Mouse (Mus musculus) MEL (cell line): Measurements from ENCODE around the gene Srd5a3. TPM values are rescaled to one million over a fixed set of nuclear protein-coding genes. Genes with fewer than 3 reads are reported as not detected.
A peak's percentile ranks its signal among the peaks of the same experiment; 100 is the strongest.

Experiments
- DNase-seq: peaks from one replicate; pipeline ENCODE4 v3.0.0; 2011; ENCODE audit warnings: low read depth, low spot score
- H3K27ac ChIP-seq: 2 replicates; pipeline ENCODE4 v1.5.1; 2012; ENCODE audit warnings: low read depth, mild to moderate bottlenecking, control low read depth, low read length, moderate library complexity; ENCODE audit not compliant: control insufficient read depth
- H3K27me3 ChIP-seq, 2 experiments: fragments of 150-350 bp in 1 of 2; sonication (generic) in 1 of 2; 2 replicates each; pipeline ENCODE4 v1.6.1; 2012; ENCODE audit warnings: low read length in 2 of 2, mild to moderate bottlenecking in 2 of 2, improper control_type of control experiment in 1 of 2, moderate library complexity in 1 of 2; ENCODE audit not compliant: insufficient read depth in 2 of 2, control insufficient read depth in 1 of 2
- H3K36me3 ChIP-seq, 2 experiments: 2 replicates each; pipeline ENCODE4 v1.6.1; 2012 to 2014; ENCODE audit warnings: low read length in 2 of 2, improper control_type of control experiment in 1 of 2, inconsistent platforms in 1 of 2, mild to moderate bottlenecking in 1 of 2; ENCODE audit not compliant: insufficient read depth in 2 of 2, control insufficient read depth in 1 of 2
- H3K4me1 ChIP-seq, 2 experiments: fragments of 150-350 bp in 1 of 2; sonication (generic) in 1 of 2; 2 replicates each; pipeline ENCODE4 v1.6.1; 2012; ENCODE audit warnings: low read length in 2 of 2, improper control_type of control experiment in 1 of 2, mild to moderate bottlenecking in 1 of 2; ENCODE audit not compliant: insufficient read depth in 2 of 2, control insufficient read depth in 1 of 2
- H3K4me3 ChIP-seq, 2 experiments: fragments of 150-350 bp in 1 of 2; sonication (generic) in 1 of 2; 2 replicates each; pipeline ENCODE4 v1.5.1; 2012; ENCODE audit warnings: low read depth in 2 of 2, low read length in 2 of 2, mild to moderate bottlenecking in 2 of 2, moderate library complexity in 2 of 2, control low read depth in 1 of 2, improper control_type of control experiment in 1 of 2; ENCODE audit not compliant: control insufficient read depth in 1 of 2, insufficient read depth in 1 of 2
- H3K79me2 ChIP-seq: 2 replicates; pipeline ENCODE4 v1.6.1; 2012; ENCODE audit warnings: mild to moderate bottlenecking, low read length, moderate library complexity; ENCODE audit not compliant: control insufficient read depth, poor library complexity, insufficient read depth
- H3K9ac ChIP-seq: 2 replicates; pipeline ENCODE4 v1.6.1; 2012; ENCODE audit warnings: low read depth, mild to moderate bottlenecking, control low read depth, low read length, moderate library complexity; ENCODE audit not compliant: control insufficient read depth, poor library complexity, severe bottlenecking
- H3K9me3 ChIP-seq: fragments of 150-350 bp; sonication (generic); replicated peaks from 2 replicates; pipeline ENCODE4 v1.6.1; 2012; ENCODE audit warnings: mild to moderate bottlenecking, low read length, improper control_type of control experiment, moderate library complexity; ENCODE audit not compliant: insufficient read depth
- BHLHE40 ChIP-seq: IDR thresholded peaks from 2 replicates; pipeline ENCODE4 v1.6.1; 2012; ENCODE audit warnings: low read depth, mild to moderate bottlenecking, inconsistent platforms, low read length, improper control_type of control experiment, borderline replicate concordance
- CHD1 ChIP-seq: IDR thresholded peaks from 2 replicates; pipeline ENCODE4 v1.6.1; 2012; ENCODE audit warnings: low read depth, mild to moderate bottlenecking, inconsistent platforms, low read length, improper control_type of control experiment
- CTCF ChIP-seq, 3 experiments: IDR thresholded peaks in 2 of 3; conservative IDR thresholded peaks in 1 of 3; 2 replicates each; pipeline ENCODE4 v1.5.1; 2011 to 2012; ENCODE audit warnings: low read length in 3 of 3, low read depth in 2 of 3, mild to moderate bottlenecking in 2 of 3, improper control_type of control experiment in 1 of 3, inconsistent platforms in 1 of 3, mixed read lengths in 1 of 3, moderate library complexity in 1 of 3; ENCODE audit not compliant: control insufficient read depth in 1 of 3, insufficient read depth in 1 of 3, poor library complexity in 1 of 3, severe bottlenecking in 1 of 3
- E2F4 ChIP-seq: IDR thresholded peaks from 2 replicates; pipeline ENCODE4 v1.6.1; 2011; ENCODE audit warnings: low read depth, low read length, improper control_type of control experiment, borderline replicate concordance
- ELF1 ChIP-seq: IDR thresholded peaks from 2 replicates; pipeline ENCODE4 v1.6.1; 2014; ENCODE audit warnings: low read depth, mild to moderate bottlenecking, inconsistent platforms, low read length, improper control_type of control experiment, moderate library complexity
- ETS1 ChIP-seq: IDR thresholded peaks from 2 replicates; pipeline ENCODE4 v1.6.1; 2012; ENCODE audit warnings: low read depth, mild to moderate bottlenecking, inconsistent platforms, low read length, improper control_type of control experiment, moderate library complexity
- GABPA ChIP-seq: IDR thresholded peaks from 2 replicates; pipeline ENCODE4 v1.6.1; 2012; ENCODE audit warnings: low read depth, mild to moderate bottlenecking, inconsistent platforms, low read length, improper control_type of control experiment, moderate library complexity
- GATA1 ChIP-seq: IDR thresholded peaks from 2 replicates; pipeline ENCODE4 v1.6.1; 2011; ENCODE audit warnings: low read depth, low read length, improper control_type of control experiment
- HCFC1 ChIP-seq: IDR thresholded peaks from 2 replicates; pipeline ENCODE4 v1.6.1; 2012; ENCODE audit warnings: low read depth, mild to moderate bottlenecking, inconsistent platforms, low read length, improper control_type of control experiment, moderate library complexity
- JUND ChIP-seq: IDR thresholded peaks from 2 replicates; pipeline ENCODE4 v1.6.1; 2011; ENCODE audit warnings: low read depth, mild to moderate bottlenecking, improper control_type of control experiment, low read length
- KAT2A ChIP-seq: conservative IDR thresholded peaks from 2 replicates; pipeline ENCODE4 v1.6.1; 2012; ENCODE audit warnings: low read depth, low read length, improper control_type of control experiment, inconsistent platforms
- MAFK ChIP-seq: IDR thresholded peaks from 2 replicates; pipeline ENCODE4 v1.6.1; 2011; ENCODE audit warnings: low read depth, mild to moderate bottlenecking, low read length, improper control_type of control experiment, borderline replicate concordance
- MAX ChIP-seq: IDR thresholded peaks from 2 replicates; pipeline ENCODE4 v1.6.1; 2011; ENCODE audit warnings: low read length, improper control_type of control experiment
- MAZ ChIP-seq: IDR thresholded peaks from 2 replicates; pipeline ENCODE4 v1.6.1; 2012; ENCODE audit warnings: low read depth, mild to moderate bottlenecking, inconsistent platforms, low read length, improper control_type of control experiment
- MEF2A ChIP-seq: IDR thresholded peaks from 2 replicates; pipeline ENCODE4 v1.6.1; 2014; ENCODE audit warnings: low read depth, mild to moderate bottlenecking, inconsistent platforms, low read length, improper control_type of control experiment; ENCODE audit not compliant: poor library complexity, insufficient replicate concordance, severe bottlenecking; ENCODE audit errors: extremely low read depth
- MYB ChIP-seq: IDR thresholded peaks from 2 replicates; pipeline ENCODE4 v1.6.1; 2011; ENCODE audit warnings: mild to moderate bottlenecking, low read depth, low read length, improper control_type of control experiment
- MYC ChIP-seq: IDR thresholded peaks from 2 replicates; pipeline ENCODE4 v1.6.1; 2011; ENCODE audit warnings: low read depth, mild to moderate bottlenecking, low read length, improper control_type of control experiment, moderate library complexity
- NELFE ChIP-seq: IDR thresholded peaks from 2 replicates; pipeline ENCODE4 v1.6.1; 2011; ENCODE audit warnings: low read depth, low read length, improper control_type of control experiment
- POLR2A ChIP-seq, 2 experiments: IDR thresholded peaks; 2 replicates each; pipeline ENCODE4 v1.6.1; 2011 to 2012; ENCODE audit warnings: low read length in 2 of 2, mild to moderate bottlenecking in 2 of 2, control low read depth in 1 of 2, improper control_type of control experiment in 1 of 2, low read depth in 1 of 2, moderate library complexity in 1 of 2; ENCODE audit not compliant: control insufficient read depth in 1 of 2, insufficient read depth in 1 of 2, poor library complexity in 1 of 2
- POLR2AphosphoS2 ChIP-seq: IDR thresholded peaks from 2 replicates; pipeline ENCODE4 v1.6.1; 2011; ENCODE audit warnings: low read length, improper control_type of control experiment
- POLR2AphosphoS5 ChIP-seq: IDR thresholded peaks from 2 replicates; pipeline ENCODE4 v1.6.1; 2012; ENCODE audit warnings: low read depth, borderline replicate concordance, mild to moderate bottlenecking, inconsistent platforms, low read length, moderate library complexity, mixed read lengths
- RAD21 ChIP-seq: IDR thresholded peaks from 2 replicates; pipeline ENCODE4 v1.6.1; 2011; ENCODE audit warnings: mild to moderate bottlenecking, low read depth, low read length, improper control_type of control experiment
- RCOR1 ChIP-seq: IDR thresholded peaks from 2 replicates; pipeline ENCODE4 v1.6.1; 2012; ENCODE audit warnings: low read depth, mild to moderate bottlenecking, inconsistent platforms, low read length, improper control_type of control experiment
- SIN3A ChIP-seq: IDR thresholded peaks from 2 replicates; pipeline ENCODE4 v1.6.1; 2012; ENCODE audit warnings: low read length, improper control_type of control experiment, inconsistent platforms
- TAL1 ChIP-seq: IDR thresholded peaks from 2 replicates; pipeline ENCODE4 v1.6.1; 2012; ENCODE audit warnings: mild to moderate bottlenecking, inconsistent platforms, low read length, moderate library complexity, mixed read lengths
- TBP ChIP-seq: IDR thresholded peaks from 2 replicates; pipeline ENCODE4 v1.8.0; 2011; ENCODE audit warnings: low read depth, low read length, improper control_type of control experiment
- ZC3H11A ChIP-seq: IDR thresholded peaks from 2 replicates; pipeline ENCODE4 v1.6.1; 2012; ENCODE audit warnings: low read depth, mild to moderate bottlenecking, inconsistent platforms, low read length, improper control_type of control experiment
- ZMIZ1 ChIP-seq: IDR thresholded peaks from 2 replicates; pipeline ENCODE4 v1.6.1; 2012; ENCODE audit warnings: low read depth, mild to moderate bottlenecking, inconsistent platforms, low read length, improper control_type of control experiment, moderate library complexity
- ZNF384 ChIP-seq: IDR thresholded peaks from 2 replicates; pipeline ENCODE4 v1.6.1; 2012; ENCODE audit warnings: low read depth, mild to moderate bottlenecking, inconsistent platforms, low read length, improper control_type of control experiment
- polyA plus RNA-seq, 2 experiments: library from polyadenylated mRNA; stranded (reverse) in 1 of 2; unstranded in 1 of 2; fragments of >175 nt in 1 of 2; fragments of >200 nt in 1 of 2; gene quantifications; 2 replicates each; pipeline versions ENCODE4 v1.2.1 to v1.2.4; 2012; ENCODE audit warnings: low replicate concordance in 2 of 2, low read depth in 1 of 2; ENCODE audit not compliant: insufficient read length in 2 of 2, insufficient read depth in 1 of 2, missing spikeins in 1 of 2
- total RNA-seq: library from RNA; depleted of rRNA; stranded (reverse); fragments of 300-350 nt; gene quantifications from 2 replicates; pipeline ENCODE4 v1.2.3, GENCODE M21; 2012

Srd5a3 gene
- total and polyA plus RNA-seq, 3 experiments: 17.0 to 33.2 TPM; not detected in 1

- H3K9ac ChIP-seq: peak overlapping the region; percentile 57
These were observed 8.1 kb upstream of the Srd5a3 start for GRCm38 (mm10) chr5:76131990-76132389.

GRCm38 (mm10) chr5:76135644-76136043 lies 4.4 kb upstream of the Srd5a3 start:
- Histone ChIP-seq H3K9me3 (no peaks in the 10 kb centered on the region), H3K9ac (no peak overlapping the region), H3K36me3 (peaks cover 0 to 36% of the 10 kb centered on the region in 2 experiments; a peak in 2 of 4 replicates), H3K4me1 (peaks cover 7 to 30% of the 10 kb centered on the region in 2 experiments; a peak in 3 of 4 replicates), H3K4me3 (no peak overlapping the region), H3K79me2 (peaks cover 6% of the 10 kb centered on the region; the same call in 1 of the 2 replicates), H3K27me3 (no peaks in the 10 kb centered on the region), H3K27ac (no peak overlapping the region)
- DNase-seq: no peak
- TF ChIP-seq RAD21: no peak
- TF ChIP-seq KAT2A: no peak
- TF ChIP-seq MYC: no peak
- TF ChIP-seq MAZ: no peak
- no peak for TF ChIP-seq E2F4
- TF ChIP-seq CTCF (IDR thresholded peaks at IDR 0.05 in 2 of 3, conservative IDR thresholded peaks at IDR 0.05 in 1 of 3; ENCODE audit: control insufficient read depth in 1 of 3, insufficient read depth in 1 of 3, low read depth in 2 of 3, low read length in 3 of 3, poor library complexity in 1 of 3, severe bottlenecking in 1 of 3): no peak
- TF ChIP-seq JUND: no peak
- TF ChIP-seq BHLHE40: no peak
- no peak for TF ChIP-seq MYB

More at GRCm38 (mm10) chr5:76131990-76132389, 8.1 kb upstream of the Srd5a3 start:
- H3K9me3 ChIP-seq: no peaks in the 10 kb centered on the region
- no peaks in the 10 kb centered on the region for H3K27me3 ChIP-seq
- TF ChIP-seq ZNF384 (no peak), ZC3H11A (no peak), MAFK (no peak), NELFE (no peak), MAX (no peak), CHD1 (no peak), POLR2A (IDR thresholded peaks at IDR 0.05; ENCODE audit: control insufficient read depth in 1 of 2, insufficient read depth in 1 of 2, low read depth in 1 of 2, low read length in 2 of 2, poor library complexity in 1 of 2) (peak in 1 of 2 experiments; percentile 45; a peak in 1 of 4 replicates), ELF1 (no peak), POLR2AphosphoS5 (no peak), RAD21 (no peak), SIN3A (no peak), MYC (no peak), RCOR1 (no peak), POLR2AphosphoS2 (no peak), ZMIZ1 (no peak), MAZ (no peak), GABPA (no peak), ETS1 (no peak), TBP (peak; percentile 87), GATA1 (peak; percentile 85), TAL1 (peak; percentile 42; the same call in 1 of the 2 replicates), MYB (no peak), MEF2A (no peak), HCFC1 (no peak)
- H3K27ac ChIP-seq: peak overlapping the region; percentile 96
- H3K4me3 ChIP-seq: peak overlapping the region; percentile 36; a peak in 3 of 4 replicates
- DNase-seq: peak; percentile 97
- H3K4me1 ChIP-seq: peaks cover 7 to 11% of the 10 kb centered on the region in 2 experiments; a peak in 3 of 4 replicates
- no peaks in the 10 kb centered on the region for H3K79me2 ChIP-seq
- peaks cover 0 to 21% of the 10 kb centered on the region in 2 experiments; a peak in 2 of 4 replicates for H3K36me3 ChIP-seq
